Mouse (Mus musculus) forebrain, embryonic 12.5 days (tissue): ENCODE measurements around the gene Pkdrej. TPM values are rescaled to one million over a fixed set of nuclear protein-coding genes. Genes with fewer than 3 reads are reported as not detected.
"Not testable (repeated sequence)": the region's sequence is repeated elsewhere in the genome, so short reads cannot be mapped to it uniquely, and the experiment has no call there.

Experiments used
- ATAC-seq: fragments of 200-750 bp; cut with Nextera tagmentation; 2 replicates; pipeline ENCODE4 v1.8.0; 2017; ENCODE audit warnings: moderate TSS enrichment; ENCODE audit not compliant: low FRiP score
- H3K27ac ChIP-seq: fragments of 300-500 bp; sonication (generic); 2 replicates; pipeline ENCODE4 v1.5.1; 2016; ENCODE audit warnings: mild to moderate bottlenecking
- H3K27me3 ChIP-seq: fragments of 300-500 bp; sonication (generic); 2 replicates; pipeline ENCODE4 v1.6.1; 2016; ENCODE audit warnings: mild to moderate bottlenecking
- H3K36me3 ChIP-seq: fragments of 300-500 bp; sonication (generic); replicated peaks from 2 replicates; pipeline ENCODE4 v1.6.1; 2016; ENCODE audit warnings: mild to moderate bottlenecking
- H3K4me1 ChIP-seq: fragments of 300-500 bp; sonication (generic); 2 replicates; pipeline ENCODE4 v1.6.1; 2016
- H3K4me2 ChIP-seq: fragments of 300-500 bp; sonication (generic); 2 replicates; pipeline ENCODE4 v1.6.1; 2016; ENCODE audit warnings: mild to moderate bottlenecking, moderate library complexity
- H3K4me3 ChIP-seq: fragments of 300-500 bp; sonication (generic); replicated peaks from 2 replicates; pipeline ENCODE4 v1.5.1; 2016; ENCODE audit warnings: mild to moderate bottlenecking
- H3K9ac ChIP-seq: fragments of 300-500 bp; sonication (generic); 2 replicates; pipeline ENCODE4 v1.6.1; 2016; ENCODE audit warnings: mild to moderate bottlenecking
- H3K9me3 ChIP-seq: fragments of 300-500 bp; sonication (generic); 2 replicates; pipeline ENCODE4 v1.6.1; 2016
- WGBS: fragments of 180-500 bp; shearing (Covaris S2); methylation state at CpG from one replicate; pipeline ENCODE4 v1.1.7; 2016; 5-methylcytosine and 5-hydroxymethylcytosine counted together
- polyA plus RNA-seq: library from polyadenylated mRNA; unstranded; fragments of >200 nt; fragmentation: Nextera tagmentation; extraction: Ambion mirVana; gene quantifications from 2 replicates; pipeline ENCODE4 v1.2.1, GENCODE M21; 2016

The Pkdrej gene
- 0.10 TPM in 1 of 2 replicates, not detected in the other for polyA plus RNA-seq

DNA sequence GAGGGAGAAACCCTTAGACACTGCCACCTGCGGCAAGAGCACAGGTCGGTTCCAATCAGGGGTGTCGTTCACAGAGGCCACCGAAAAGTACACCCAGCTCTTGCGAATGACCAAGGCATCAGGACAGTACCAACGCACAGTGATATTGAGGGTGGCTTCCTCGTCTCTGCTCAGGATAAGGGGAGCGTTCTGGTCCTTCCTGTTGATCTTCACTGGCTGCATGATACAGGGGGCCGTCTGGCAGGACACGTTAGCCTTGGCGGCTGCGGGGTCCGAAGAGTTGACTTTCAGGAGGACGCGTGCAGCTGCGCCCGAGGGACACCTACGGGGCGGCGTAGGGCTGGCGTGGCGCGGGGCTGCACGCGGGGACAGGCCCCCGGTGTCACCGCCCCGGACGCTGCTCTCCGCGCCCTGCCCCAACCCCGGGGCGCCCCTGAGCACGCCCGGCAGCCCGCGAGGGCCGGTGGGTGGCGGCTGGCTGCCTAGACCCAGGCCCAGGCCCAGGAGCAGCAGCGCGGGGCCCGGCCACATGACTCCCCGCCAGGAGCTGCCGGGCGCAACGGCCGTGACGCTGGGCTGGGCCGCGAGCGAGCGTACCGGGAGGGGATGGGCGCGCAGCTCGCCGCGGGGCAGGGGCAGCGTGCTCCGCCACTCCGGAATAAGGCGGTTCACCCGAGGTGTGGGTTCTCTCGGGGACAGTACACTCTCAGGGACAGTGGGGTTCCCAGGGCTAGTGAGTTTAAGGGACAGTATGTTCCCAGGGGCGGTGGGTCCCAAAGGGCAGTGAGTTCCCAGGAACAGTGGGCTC, at the start of gene Pkdrej:
Pkdrej (minus strand) TSS at position 532 of the 808 bp plus-strand sequence.
- ATAC-seq = peak; percentile 58; the same call in 1 of the 2 replicates

DNA sequence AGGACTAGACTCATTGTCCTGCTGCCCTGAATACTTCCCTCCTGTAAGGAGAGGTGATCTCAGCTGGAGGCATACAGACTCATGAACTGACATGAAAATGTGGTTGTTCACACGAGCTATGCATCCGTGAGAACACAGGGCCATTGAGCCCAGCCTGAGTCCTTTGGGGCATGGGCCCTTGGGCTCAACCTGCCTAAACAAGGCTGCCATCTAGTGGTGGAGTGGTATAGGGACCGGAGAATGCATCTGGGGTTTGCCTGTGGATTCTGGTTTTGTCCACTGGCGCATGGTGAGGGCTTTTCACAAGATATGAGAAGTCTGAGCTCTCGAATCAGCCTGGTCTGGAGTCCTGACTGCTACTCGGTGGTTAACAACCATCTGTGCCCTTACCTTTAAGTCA, 46.2 kb upstream of the Pkdrej start:
- peaks cover 98% of the 10 kb centered on the region for H3K36me3 ChIP-seq
- H3K9ac ChIP-seq = no peak overlapping the region

More for the DNA sequence above, at the start of gene Pkdrej:
- H3K4me1 ChIP-seq = peaks cover 11% of the 10 kb centered on the region
- H3K27me3 ChIP-seq = peaks cover 20% of the 10 kb centered on the region
- peak within 1 kb of the TSS; percentile 51 for H3K4me3 ChIP-seq
- no peak within 1 kb of the TSS for H3K27ac ChIP-seq
- WGBS = 2% methylated on average over 65 of the region's 65 CpGs
- H3K9ac ChIP-seq = peak within 1 kb of the TSS; percentile 71
- H3K9me3 ChIP-seq = 0 out of 2 replicates have a peak, but pooled peaks cover 5% of the 10 kb centered on the region
- H3K4me2 ChIP-seq = peak within 1 kb of the TSS; percentile 98
- no peaks in the 10 kb centered on the region for H3K36me3 ChIP-seq

DNA sequence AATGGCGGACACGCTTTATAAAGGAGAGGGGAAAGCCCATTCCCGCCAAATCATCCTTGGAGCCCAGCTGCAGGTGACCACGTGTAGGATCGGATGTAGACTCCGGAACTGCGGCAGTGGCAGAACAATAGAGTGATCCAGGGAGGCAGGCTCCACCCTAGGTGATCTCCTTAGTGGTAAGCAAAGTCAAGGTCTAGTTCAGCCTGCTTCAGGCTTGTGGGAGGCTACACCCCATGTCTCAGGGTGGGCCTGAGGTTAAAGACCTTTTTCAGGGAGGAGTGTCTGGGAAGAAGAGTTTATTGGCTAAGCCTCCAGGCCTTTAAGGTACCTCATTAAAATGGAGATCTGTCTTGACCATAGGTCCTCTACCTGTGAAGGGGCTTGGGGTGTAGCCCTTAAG, 44.4 kb upstream of the Pkdrej start:
- not testable (repeated sequence) for H3K4me2 ChIP-seq, H3K9ac ChIP-seq, H3K9me3 ChIP-seq, ATAC-seq, H3K27me3 ChIP-seq, H3K4me1 ChIP-seq, H3K4me3 ChIP-seq, H3K27ac ChIP-seq
- WGBS = 92% methylated on average over 7 of the region's 7 CpGs
- peaks cover 93% of the 10 kb centered on the region for H3K36me3 ChIP-seq

More for the DNA sequence above, 46.2 kb upstream of the Pkdrej start:
- H3K9me3 ChIP-seq = no peaks in the 10 kb centered on the region
- 52% methylated on average over 6 of the region's 6 CpGs for WGBS
- no peak overlapping the region for H3K4me3 ChIP-seq
- H3K27me3 ChIP-seq = no peaks in the 10 kb centered on the region
- no peak overlapping the region for H3K27ac ChIP-seq
- no peak overlapping the region for H3K4me2 ChIP-seq
- H3K4me1 ChIP-seq = no peaks in the 10 kb centered on the region
- ATAC-seq = 0 out of 2 replicates have a peak, but pooled peaks have one; percentile 46

DNA sequence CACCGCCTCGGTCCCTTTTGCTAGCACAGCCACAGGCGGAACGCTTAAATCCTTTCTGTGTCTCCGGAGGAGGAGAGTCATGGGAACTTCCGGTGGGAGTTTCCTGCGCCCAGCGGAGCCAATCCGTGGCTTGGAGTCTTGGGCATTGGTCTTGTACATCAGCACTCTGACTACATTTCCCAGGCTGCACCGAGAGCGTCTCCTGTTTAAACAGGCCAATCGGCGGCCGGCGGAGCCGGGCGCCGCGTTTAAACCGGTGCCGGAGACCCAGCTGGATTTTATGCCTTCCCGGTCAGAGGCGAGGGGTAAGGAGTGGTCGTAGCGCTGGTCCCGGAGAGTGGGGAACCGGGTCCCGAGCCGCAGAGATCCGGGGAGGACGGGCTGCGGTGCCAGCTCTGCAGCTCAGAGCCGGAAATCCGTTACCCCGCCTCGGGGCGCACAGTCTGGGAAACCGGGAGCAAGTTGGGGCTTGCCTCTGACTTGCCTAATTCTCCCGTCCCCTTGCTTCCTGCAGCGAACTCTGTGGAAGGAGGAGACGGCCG, 38.0 kb upstream of the Pkdrej start, which contains the start of gene Gtse1:
Gtse1 (plus strand) TSS at position 256 of the 542 bp plus-strand sequence.
- under 1% methylated on average over 42 of the region's 42 CpGs for WGBS
- Histone ChIP-seq H3K9me3 (no peaks in the 10 kb centered on the region), H3K27me3 (no peaks in the 10 kb centered on the region), H3K9ac (peak within 1 kb of the TSS; percentile 87), H3K36me3 (peaks cover 32% of the 10 kb centered on the region), H3K4me3 (peak within 1 kb of the TSS; percentile 78), H3K4me1 (peaks cover 25% of the 10 kb centered on the region), H3K27ac (peak within 1 kb of the TSS; percentile 75), H3K4me2 (peak within 1 kb of the TSS; percentile 86)
- ATAC-seq = peak; percentile 98

DNA sequence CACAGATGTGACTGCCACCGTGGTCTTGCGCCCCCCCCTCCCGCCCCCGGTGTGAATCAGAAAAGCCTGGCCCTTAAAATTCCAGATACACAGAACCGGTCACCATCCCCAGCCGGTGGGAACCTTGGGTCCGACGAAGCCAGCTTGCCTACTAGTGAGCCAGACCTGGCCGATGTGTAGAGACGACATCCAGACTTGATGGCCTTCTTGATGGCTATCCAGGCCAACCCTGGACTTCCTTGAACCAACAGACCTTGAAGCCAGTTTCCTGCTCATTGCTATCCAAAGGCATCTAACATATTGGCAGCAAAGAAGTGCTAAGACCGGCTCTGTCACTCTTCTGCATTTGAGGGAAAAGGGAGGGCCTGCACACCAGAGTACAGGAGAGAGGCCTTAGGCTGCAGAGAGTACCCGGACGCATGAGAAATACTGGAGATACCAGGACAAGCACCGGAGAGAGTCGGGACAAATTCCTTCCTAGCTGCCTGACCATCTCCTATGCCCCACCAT, 37.5 kb upstream of the Pkdrej start:
- peak; percentile 57 for ATAC-seq
- Histone ChIP-seq H3K27me3 (no peaks in the 10 kb centered on the region), H3K4me3 (peak overlapping the region; percentile 78), H3K9ac (peak overlapping the region; percentile 87), H3K36me3 (peaks cover 27% of the 10 kb centered on the region), H3K4me2 (peak overlapping the region; percentile 86), H3K4me1 (peaks cover 25% of the 10 kb centered on the region), H3K27ac (peak overlapping the region; percentile 59), H3K9me3 (no peaks in the 10 kb centered on the region)
- WGBS = 11% methylated on average over 15 of the region's 15 CpGs

- Histone ChIP-seq H3K9me3 (no peaks in the 10 kb centered on the region), H3K9ac (no peak overlapping the region), H3K4me2 (no peak overlapping the region), H3K4me3 (no peak overlapping the region), H3K36me3 (no peaks in the 10 kb centered on the region), H3K27ac (no peak overlapping the region), H3K27me3 (no peaks in the 10 kb centered on the region), H3K4me1 (no peaks in the 10 kb centered on the region)
- ATAC-seq = no peak
- 82% methylated on average over 12 of the region's 12 CpGs for WGBS
Measured at GRCm38 (mm10) chr15:85851656-85852392, 30.3 kb upstream of the Pkdrej start.

DNA sequence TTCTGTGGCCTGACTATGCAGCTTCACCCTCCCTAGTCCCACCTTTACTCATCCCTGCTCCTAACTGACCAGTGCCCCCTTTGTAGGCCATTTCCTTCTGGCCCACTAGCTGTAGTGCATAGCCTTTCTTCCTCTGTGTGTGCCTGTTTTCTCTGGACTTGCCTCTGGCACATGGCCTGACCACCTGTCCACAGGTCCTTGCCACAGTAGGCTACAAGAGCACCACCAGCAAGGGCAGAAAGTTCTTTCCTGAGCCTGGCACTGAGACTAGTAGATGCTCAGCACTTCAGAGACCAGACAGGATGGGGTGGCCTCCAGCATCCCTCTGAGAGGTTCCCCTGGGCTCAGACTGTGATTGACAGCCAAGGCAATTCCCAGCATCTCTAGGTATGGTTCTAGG, 23.5 kb upstream of the Pkdrej start:
- no peaks in the 10 kb centered on the region for H3K9me3 ChIP-seq
- H3K4me1 ChIP-seq = peaks cover 2% of the 10 kb centered on the region; the same call in 1 of the 2 replicates
- no peak overlapping the region for H3K9ac ChIP-seq
- H3K4me2 ChIP-seq = no peak overlapping the region
- no peak overlapping the region for H3K27ac ChIP-seq
- ATAC-seq = no peak
- H3K27me3 ChIP-seq = no peaks in the 10 kb centered on the region
- H3K4me3 ChIP-seq = no peak overlapping the region
- no peaks in the 10 kb centered on the region for H3K36me3 ChIP-seq

DNA sequence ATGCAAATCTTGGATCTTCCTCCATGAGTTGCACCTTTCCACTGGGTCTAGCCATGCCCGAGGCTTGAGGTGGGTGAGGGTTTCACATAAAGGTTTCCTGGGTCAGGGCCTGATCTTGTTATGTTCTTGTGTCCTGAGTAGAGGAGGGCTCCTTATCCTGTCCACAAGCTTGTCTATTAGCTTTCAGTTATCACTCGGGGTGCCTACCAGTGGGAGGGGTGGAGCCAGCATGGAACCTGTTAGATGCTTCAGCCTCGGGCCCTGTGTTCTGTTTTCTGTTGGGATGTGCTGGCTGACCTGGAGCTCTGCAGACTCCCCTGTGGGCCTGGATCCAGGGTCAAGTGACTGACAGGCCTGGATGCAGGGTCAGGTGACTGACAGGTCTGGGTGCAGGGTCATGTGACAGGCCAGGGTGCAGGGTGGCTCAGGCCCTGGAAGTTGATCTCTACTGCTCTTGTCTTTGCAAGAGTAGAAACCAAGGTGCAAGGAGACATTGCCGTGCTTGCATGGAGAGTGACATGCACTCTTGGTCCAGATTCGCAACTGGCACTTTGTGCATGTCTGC, 20.3 kb upstream of the Pkdrej start:
- Histone ChIP-seq H3K4me2 (no peak overlapping the region), H3K36me3 (no peaks in the 10 kb centered on the region), H3K27ac (no peak overlapping the region), H3K9me3 (no peaks in the 10 kb centered on the region), H3K4me1 (peaks cover 2% of the 10 kb centered on the region; the same call in 1 of the 2 replicates), H3K27me3 (no peaks in the 10 kb centered on the region), H3K9ac (no peak overlapping the region), H3K4me3 (no peak overlapping the region)
- 77% methylated on average over 5 of the region's 5 CpGs for WGBS
- no peak for ATAC-seq

- Histone ChIP-seq H3K9ac (no peak overlapping the region), H3K4me3 (no peak overlapping the region), H3K4me1 (peaks cover 2% of the 10 kb centered on the region; the same call in 1 of the 2 replicates), H3K27ac (no peak overlapping the region), H3K27me3 (no peaks in the 10 kb centered on the region), H3K36me3 (no peaks in the 10 kb centered on the region), H3K4me2 (no peak overlapping the region), H3K9me3 (no peaks in the 10 kb centered on the region)
- ATAC-seq = no peak
- WGBS = 48% methylated on average over 6 of the region's 6 CpGs
Measured at GRCm38 (mm10) chr15:85840983-85841382, 19.4 kb upstream of the Pkdrej start.

GRCm38 (mm10) chr15:85836887-85837286, 15.4 kb upstream of the Pkdrej start:
- no peak overlapping the region for H3K4me3 ChIP-seq
- WGBS = 97% methylated on average over 5 of the region's 5 CpGs
- no peaks in the 10 kb centered on the region for H3K36me3 ChIP-seq
- no peak overlapping the region for H3K4me2 ChIP-seq
- H3K4me1 ChIP-seq = peaks cover 9% of the 10 kb centered on the region
- no peaks in the 10 kb centered on the region for H3K9me3 ChIP-seq
- H3K27ac ChIP-seq = no peak overlapping the region
- H3K9ac ChIP-seq = no peak overlapping the region
- H3K27me3 ChIP-seq = no peaks in the 10 kb centered on the region
- no peak for ATAC-seq

GRCm38 (mm10) chr15:85835335-85835734, 13.8 kb upstream of the Pkdrej start:
- Histone ChIP-seq H3K4me1 (peaks cover 12% of the 10 kb centered on the region), H3K9me3 (no peaks in the 10 kb centered on the region), H3K27ac (no peak overlapping the region), H3K36me3 (no peaks in the 10 kb centered on the region), H3K27me3 (no peaks in the 10 kb centered on the region), H3K4me3 (no peak overlapping the region), H3K9ac (no peak overlapping the region), H3K4me2 (no peak overlapping the region)
- WGBS = 70% methylated on average over 3 of the region's 3 CpGs
- no peak for ATAC-seq

DNA sequence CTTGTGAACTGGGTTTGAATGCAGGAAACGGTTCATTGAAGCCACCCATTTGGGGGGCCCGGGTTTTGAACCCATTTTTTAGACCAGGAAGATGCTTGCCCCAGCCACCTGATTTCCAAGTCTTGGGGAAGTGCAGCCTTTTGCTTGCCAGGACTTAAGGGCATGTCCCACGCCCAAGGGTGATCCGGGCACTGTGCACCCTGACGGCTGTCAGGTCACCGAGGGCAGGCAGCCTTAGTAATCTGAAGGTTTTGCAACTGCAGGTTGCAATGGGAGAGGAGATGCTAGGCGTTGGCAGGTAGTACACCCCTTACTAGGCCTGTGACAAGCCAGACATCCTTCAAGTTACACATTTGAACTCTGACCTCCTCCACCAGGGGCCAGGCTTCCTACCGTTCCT, 11.1 kb upstream of the Pkdrej start:
- Histone ChIP-seq H3K27ac (no peak overlapping the region), H3K4me3 (peak overlapping the region; percentile 51), H3K9ac (peak overlapping the region; percentile 59), H3K4me2 (peak overlapping the region; percentile 69), H3K4me1 (peaks cover 12% of the 10 kb centered on the region), H3K27me3 (0 out of 2 replicates have a peak, but pooled peaks cover 4% of the 10 kb centered on the region), H3K36me3 (no peaks in the 10 kb centered on the region), H3K9me3 (no peaks in the 10 kb centered on the region)
- ATAC-seq = no peak
- WGBS = 50% methylated on average over 8 of the region's 8 CpGs
